Mouse (Mus musculus) liver, embryonic 11.5 days (tissue): ENCODE data around the gene Vezf1. TPM values are rescaled to one million over a fixed set of nuclear protein-coding genes. Genes with fewer than 3 reads are reported as not detected.
A peak's percentile ranks its signal among the peaks of the same experiment; 100 is the strongest.
"Not testable (repeated sequence)": the region's sequence is repeated elsewhere in the genome, so short reads cannot be mapped to it uniquely, and the experiment has no call there.

Experiments
- ATAC-seq: fragments of 200-750 bp; cut with Nextera tagmentation; replicated peaks from 2 replicates; pipeline ENCODE4 v1.8.0; 2017; ENCODE audit warnings: moderate number of reproducible peaks, mild to moderate bottlenecking, moderate TSS enrichment, moderate library complexity; ENCODE audit not compliant: low FRiP score
- DNase-seq: peaks from one replicate; pipeline ENCODE4 v3.0.0-alpha.2; 2017; ENCODE audit warnings: low spot score
- H3K27ac ChIP-seq: fragments of 300-500 bp; sonication (generic); 2 replicates; pipeline ENCODE4 v1.5.1; 2014; ENCODE audit warnings: mild to moderate bottlenecking, low read depth, low read length, control low read depth
- H3K27me3 ChIP-seq: fragments of 300-500 bp; sonication (generic); replicated peaks from 2 replicates; pipeline ENCODE4 v1.6.1; 2014; ENCODE audit warnings: low read length, mixed read lengths; ENCODE audit not compliant: control insufficient read depth, insufficient read depth
- H3K36me3 ChIP-seq: fragments of 300-500 bp; sonication (generic); 2 replicates; pipeline ENCODE4 v1.6.1; 2014; ENCODE audit warnings: mild to moderate bottlenecking, low read length, moderate library complexity, mixed read lengths; ENCODE audit not compliant: control insufficient read depth, insufficient read depth
- H3K4me1 ChIP-seq: fragments of 300-500 bp; sonication (generic); replicated peaks from 2 replicates; pipeline ENCODE4 v1.6.1; 2014; ENCODE audit warnings: low read length, mixed read lengths; ENCODE audit not compliant: control insufficient read depth, insufficient read depth
- H3K4me2 ChIP-seq: fragments of 300-500 bp; sonication (generic); 2 replicates; pipeline ENCODE4 v1.6.1; 2014; ENCODE audit warnings: mild to moderate bottlenecking, control low read depth, moderate library complexity
- H3K4me3 ChIP-seq: fragments of 300-500 bp; sonication (generic); 2 replicates; pipeline ENCODE4 v1.5.1; 2014; ENCODE audit warnings: low read depth, low read length, control low read depth
- H3K9ac ChIP-seq: fragments of 300-500 bp; sonication (generic); 2 replicates; pipeline ENCODE4 v1.6.1; 2014; ENCODE audit warnings: low read depth, low read length, control low read depth
- H3K9me3 ChIP-seq: fragments of 300-500 bp; sonication (generic); 2 replicates; pipeline ENCODE4 v1.6.1; 2016; ENCODE audit warnings: low read length, inconsistent platforms, mixed read lengths; ENCODE audit not compliant: control insufficient read depth
- WGBS: fragments of 180-500 bp; shearing (Covaris S2); extraction: QIAGEN DNeasy Blood & Tissue Kit; methylation state at CpG from one replicate; pipeline ENCODE4 v1.1.7; 2014; 5-methylcytosine and 5-hydroxymethylcytosine counted together
- polyA plus RNA-seq: library from polyadenylated mRNA; unstranded; fragments of >200 nt; fragmentation: Nextera tagmentation; extraction: Ambion mirVana; gene quantifications from 2 replicates; pipeline ENCODE4 v1.2.1, GENCODE M21; 2014

The Vezf1 gene
- polyA plus RNA-seq, 1 experiment from 2014 or later: 21.7 TPM

- no peak overlapping the region for H3K4me2 ChIP-seq
- 91% methylated on average over 10 of the region's 10 CpGs for WGBS
Measured at GRCm38 (mm10) chr11:88036761-88037251, 31.3 kb upstream of the Vezf1 start.

GRCm38 (mm10) chr11:88037386-88037785 is 30.7 kb upstream of the Vezf1 start:
- Histone ChIP-seq H3K27me3 (no peaks in the 10 kb centered on the region), H3K4me1 (no peaks in the 10 kb centered on the region), H3K4me3 (no peak overlapping the region), H3K36me3 (no peaks in the 10 kb centered on the region), H3K4me2 (no peak overlapping the region), H3K27ac (no peak overlapping the region), H3K9me3 (no peaks in the 10 kb centered on the region), H3K9ac (no peak overlapping the region)
- DNase-seq (no peak), ATAC-seq (no peak)
- 80% methylated on average over 3 of the region's 3 CpGs for WGBS

More at GRCm38 (mm10) chr11:88036761-88037251, 31.3 kb upstream of the Vezf1 start:
- H3K9ac ChIP-seq: no peak overlapping the region
- no peaks in the 10 kb centered on the region for H3K36me3 ChIP-seq
- DNase-seq (no peak), ATAC-seq (no peak)
- no peak overlapping the region for H3K27ac ChIP-seq
- no peaks in the 10 kb centered on the region for H3K9me3 ChIP-seq
- H3K27me3 ChIP-seq: no peaks in the 10 kb centered on the region
- H3K4me3 ChIP-seq: no peak overlapping the region
- no peaks in the 10 kb centered on the region for H3K4me1 ChIP-seq

- Histone ChIP-seq H3K36me3 (no peaks in the 10 kb centered on the region), H3K27ac (no peak overlapping the region), H3K4me3 (no peak overlapping the region), H3K9ac (no peak overlapping the region), H3K27me3 (no peaks in the 10 kb centered on the region), H3K4me1 (no peaks in the 10 kb centered on the region), H3K9me3 (no peaks in the 10 kb centered on the region), H3K4me2 (no peak overlapping the region)
- ATAC-seq (no peak), DNase-seq (no peak)
- WGBS: 88% methylated on average over 1 of the region's 1 CpGs
Measured at GRCm38 (mm10) chr11:88039066-88039465, 29.0 kb upstream of the Vezf1 start.

GRCm38 (mm10) chr11:88044314-88044713 is 23.8 kb upstream of the Vezf1 start:
- Histone ChIP-seq H3K4me1 (peaks cover 7% of the 10 kb centered on the region), H3K36me3 (peaks cover 2% of the 10 kb centered on the region; the same call in 1 of the 2 replicates), H3K9me3 (no peaks in the 10 kb centered on the region), H3K27ac (no peak overlapping the region), H3K4me3 (no peak overlapping the region), H3K9ac (no peak overlapping the region), H3K4me2 (no peak overlapping the region), H3K27me3 (no peaks in the 10 kb centered on the region)
- no peak for ATAC-seq
- DNase-seq: no peak

- not testable (repeated sequence) for H3K4me3 ChIP-seq, H3K27me3 ChIP-seq, H3K9ac ChIP-seq, ATAC-seq, H3K27ac ChIP-seq, H3K36me3 ChIP-seq, DNase-seq, H3K9me3 ChIP-seq, H3K4me2 ChIP-seq
- WGBS: 88% methylated on average over 3 of the region's 3 CpGs
- H3K4me1 ChIP-seq: peaks cover 15% of the 10 kb centered on the region
Measured at GRCm38 (mm10) chr11:88045159-88045558, 22.9 kb upstream of the Vezf1 start.

GRCm38 (mm10) chr11:88045878-88046277 is 22.2 kb upstream of the Vezf1 start:
- no peaks in the 10 kb centered on the region for H3K27me3 ChIP-seq
- H3K9ac ChIP-seq: peak overlapping the region; percentile 100
- H3K27ac ChIP-seq: peak overlapping the region; percentile 100; the same call in 1 of the 2 replicates
- peak overlapping the region; percentile 91 for H3K4me3 ChIP-seq
- no peaks in the 10 kb centered on the region for H3K9me3 ChIP-seq
- H3K36me3 ChIP-seq: peaks cover 11% of the 10 kb centered on the region; the same call in 1 of the 2 replicates
- peak overlapping the region; percentile 83 for H3K4me2 ChIP-seq
- DNase-seq (no peak), ATAC-seq (no peak)
- peaks cover 17% of the 10 kb centered on the region for H3K4me1 ChIP-seq
- 67% methylated on average over 4 of the region's 4 CpGs for WGBS

GRCm38 (mm10) chr11:88046323-88046937 is 21.6 kb upstream of the Vezf1 start:
- H3K4me2 ChIP-seq: peak overlapping the region; percentile 83
- H3K36me3 ChIP-seq: peaks cover 14% of the 10 kb centered on the region
- no peak for DNase-seq
- H3K27me3 ChIP-seq: no peaks in the 10 kb centered on the region
- peak overlapping the region; percentile 100 for H3K27ac ChIP-seq
- 51% methylated on average over 17 of the region's 17 CpGs for WGBS
- H3K9ac ChIP-seq: peak overlapping the region; percentile 100
- ATAC-seq: no peak
- no peaks in the 10 kb centered on the region for H3K9me3 ChIP-seq
- peaks cover 17% of the 10 kb centered on the region for H3K4me1 ChIP-seq
- peak overlapping the region; percentile 91 for H3K4me3 ChIP-seq

- peaks cover 14% of the 10 kb centered on the region for H3K36me3 ChIP-seq
- peak within 1 kb of the TSS; percentile 100 for H3K9ac ChIP-seq
- peak within 1 kb of the TSS; percentile 100 for H3K27ac ChIP-seq
- peak; percentile 96 for DNase-seq
- no peaks in the 10 kb centered on the region for H3K9me3 ChIP-seq
- H3K4me2 ChIP-seq: peak within 1 kb of the TSS; percentile 92
- peak within 1 kb of the TSS; percentile 91 for H3K4me3 ChIP-seq
- peaks cover 17% of the 10 kb centered on the region for H3K4me1 ChIP-seq
- no peaks in the 10 kb centered on the region for H3K27me3 ChIP-seq
- under 1% methylated on average over 60 of the region's 60 CpGs for WGBS
- ATAC-seq: peak; percentile 89
Measured at GRCm38 (mm10) chr11:88046944-88047794, 20.9 kb upstream of the Vezf1 start, which contains the start of gene Srsf1. Gene Srsf1, plus strand, starts transcription at chr11:88047373.
